Mouse (Mus musculus) MEL (cell line): ENCODE measurements around the gene Stk19.

Experiments used
- CTCF ChIP-seq, 3 experiments: IDR thresholded peaks in 2 of 3; conservative IDR thresholded peaks in 1 of 3; 2 replicates each; pipeline ENCODE4 v1.5.1; 2011 to 2012; ENCODE audit warnings: low read length in 3 of 3, low read depth in 2 of 3, mild to moderate bottlenecking in 2 of 3, improper control_type of control experiment in 1 of 3, inconsistent platforms in 1 of 3, mixed read lengths in 1 of 3, moderate library complexity in 1 of 3; ENCODE audit not compliant: control insufficient read depth in 1 of 3, insufficient read depth in 1 of 3, poor library complexity in 1 of 3, severe bottlenecking in 1 of 3
- EP300 ChIP-seq, 2 experiments: IDR thresholded peaks; 2 replicates each; pipeline ENCODE4 v1.6.1; 2011; ENCODE audit warnings: improper control_type of control experiment in 2 of 2, low read length in 2 of 2, low read depth in 1 of 2, mild to moderate bottlenecking in 1 of 2
- HCFC1 ChIP-seq: IDR thresholded peaks from 2 replicates; pipeline ENCODE4 v1.6.1; 2012; ENCODE audit warnings: low read depth, mild to moderate bottlenecking, inconsistent platforms, low read length, improper control_type of control experiment, moderate library complexity
- MAX ChIP-seq: IDR thresholded peaks from 2 replicates; pipeline ENCODE4 v1.6.1; 2011; ENCODE audit warnings: low read length, improper control_type of control experiment
- MXI1 ChIP-seq: IDR thresholded peaks from 2 replicates; pipeline ENCODE4 v1.6.1; 2011; ENCODE audit warnings: mild to moderate bottlenecking, low read depth, low read length, improper control_type of control experiment
- MYC ChIP-seq: IDR thresholded peaks from 2 replicates; pipeline ENCODE4 v1.6.1; 2011; ENCODE audit warnings: low read depth, mild to moderate bottlenecking, low read length, improper control_type of control experiment, moderate library complexity
- POLR2A ChIP-seq, 2 experiments: IDR thresholded peaks; 2 replicates each; pipeline ENCODE4 v1.6.1; 2011 to 2012; ENCODE audit warnings: low read length in 2 of 2, mild to moderate bottlenecking in 2 of 2, control low read depth in 1 of 2, improper control_type of control experiment in 1 of 2, low read depth in 1 of 2, moderate library complexity in 1 of 2; ENCODE audit not compliant: control insufficient read depth in 1 of 2, insufficient read depth in 1 of 2, poor library complexity in 1 of 2
- RAD21 ChIP-seq: IDR thresholded peaks from 2 replicates; pipeline ENCODE4 v1.6.1; 2011; ENCODE audit warnings: mild to moderate bottlenecking, low read depth, low read length, improper control_type of control experiment
- USF1 ChIP-seq: IDR thresholded peaks from 2 replicates; pipeline ENCODE4 v1.6.1; 2014; ENCODE audit warnings: low read depth, mild to moderate bottlenecking, inconsistent platforms, low read length, improper control_type of control experiment, moderate library complexity
- ZC3H11A ChIP-seq: IDR thresholded peaks from 2 replicates; pipeline ENCODE4 v1.6.1; 2012; ENCODE audit warnings: low read depth, mild to moderate bottlenecking, inconsistent platforms, low read length, improper control_type of control experiment
- ZKSCAN1 ChIP-seq: IDR thresholded peaks from 2 replicates; pipeline ENCODE4 v1.6.1; 2012; ENCODE audit warnings: low read depth, mild to moderate bottlenecking, inconsistent platforms, low read length, improper control_type of control experiment, moderate library complexity

DNA sequence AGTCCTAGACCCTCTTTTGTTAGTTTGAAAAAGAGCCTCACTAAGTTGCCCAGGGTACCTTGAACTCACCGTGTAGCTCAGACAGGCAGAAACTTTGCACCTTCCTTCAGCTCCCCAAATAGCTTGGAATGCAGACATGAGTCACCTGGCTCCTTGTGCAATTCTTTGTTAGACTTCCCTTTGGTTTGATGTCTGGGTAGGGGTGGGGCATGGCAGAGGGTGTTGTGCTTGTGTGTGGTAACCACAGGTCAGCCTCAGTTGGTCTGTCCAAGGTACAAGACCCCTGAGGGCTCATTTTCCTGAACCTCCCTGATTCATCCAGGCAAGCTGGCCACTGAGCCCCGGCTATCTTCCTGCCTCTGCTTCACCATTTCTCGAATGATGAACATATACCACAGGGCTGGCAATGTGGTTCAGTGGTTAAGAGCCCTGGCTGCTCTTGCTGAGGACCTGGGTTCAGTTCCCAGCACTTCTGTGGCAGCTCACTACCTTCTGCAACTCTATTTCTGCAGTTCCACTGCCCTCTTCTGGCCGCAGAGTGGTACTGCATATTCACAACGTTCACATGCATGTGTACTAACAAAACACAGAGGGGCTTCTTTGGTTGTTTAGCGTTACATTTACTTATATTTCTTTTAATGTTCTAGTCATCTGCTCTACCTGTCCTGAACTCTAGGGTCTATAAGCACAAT, 31.7 kb downstream of the Stk19 start:
- TF ChIP-seq ZKSCAN1 (no peak), POLR2A (IDR thresholded peaks at IDR 0.05; ENCODE audit: control insufficient read depth in 1 of 2, insufficient read depth in 1 of 2, low read depth in 1 of 2, low read length in 2 of 2, poor library complexity in 1 of 2) (no peak), MXI1 (no peak), USF1 (no peak), CTCF (IDR thresholded peaks at IDR 0.05 in 2 of 3, conservative IDR thresholded peaks at IDR 0.05 in 1 of 3; ENCODE audit: control insufficient read depth in 1 of 3, insufficient read depth in 1 of 3, low read depth in 2 of 3, low read length in 3 of 3, poor library complexity in 1 of 3, severe bottlenecking in 1 of 3) (peak; percentile 54 to 63 (median 56)), HCFC1 (no peak), MAX (no peak), EP300 (IDR thresholded peaks at IDR 0.05; ENCODE audit: low read depth in 1 of 2, low read length in 2 of 2) (no peak), MYC (no peak), RAD21 (peak; percentile 64), ZC3H11A (peak; percentile 28)
